Mouse (Mus musculus) lung, adult 2 months (tissue): Measurements from ENCODE around the gene Krba1.

Experiments used
- CTCF ChIP-seq: fragments of 200-500 bp; IDR thresholded peaks from 2 replicates; pipeline ENCODE4 v1.5.1; 2011; ENCODE audit warnings: mild to moderate bottlenecking, low read length, control low read depth; ENCODE audit not compliant: insufficient read depth
- POLR2A ChIP-seq: fragments of 200-500 bp; IDR thresholded peaks from 2 replicates; pipeline ENCODE4 v1.6.1; 2011; ENCODE audit warnings: low read depth, mild to moderate bottlenecking, control low read depth, low read length, borderline replicate concordance; ENCODE audit errors: extremely low read depth

GRCm38 (mm10) chr6:48435706-48436349 lies 40.4 kb downstream of the Krba1 start:
- TF ChIP-seq CTCF (no peak), POLR2A (no peak)
